In the genomic region with DNA sequence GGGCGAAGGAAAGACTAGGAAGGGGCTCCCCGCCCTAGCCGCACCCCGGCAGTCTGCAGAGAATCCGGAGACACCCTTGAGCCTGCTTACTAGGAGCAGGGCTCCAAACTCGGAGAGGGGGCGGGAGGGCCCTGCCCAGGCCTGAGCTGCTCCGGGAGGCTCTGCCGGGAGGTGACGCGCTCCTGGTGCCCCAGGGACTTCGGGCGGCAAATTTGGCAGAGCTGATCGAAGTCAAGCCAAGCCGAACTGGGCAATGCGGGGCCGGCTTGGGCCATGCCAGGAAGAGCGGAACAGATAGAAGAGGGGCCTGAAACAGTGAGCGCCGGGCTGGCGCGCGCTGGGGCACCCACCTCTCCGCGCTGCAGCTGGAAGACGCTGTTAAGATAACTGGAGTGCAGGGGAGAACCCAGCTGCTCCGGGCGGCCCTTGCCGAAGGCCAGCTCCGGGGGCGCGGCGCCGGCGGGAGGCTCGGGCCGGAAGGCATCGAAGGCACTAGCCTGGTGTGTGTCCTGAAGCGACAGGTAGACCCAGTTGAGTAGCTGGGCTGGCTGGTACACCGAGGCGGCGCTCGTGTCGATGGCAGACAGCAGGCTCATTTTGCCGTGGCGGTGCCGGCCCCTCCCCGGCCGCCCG, we compare ENCODE assay signal across 8 mouse cellular contexts. TPM values are rescaled to one million over a fixed set of nuclear protein-coding genes. Genes with fewer than 3 reads are reported as not detected.
DNase-seq lines count a peak whose midpoint lies in the region; ATAC-seq lines count a peak whose summit lies in the region.

No protein-coding gene starts in this region.

- peak; percentile 66 for DNase-seq in ovary, postnatal 36 days (ENCODE audit: low spot score)
- no peak for DNase-seq in ovary, postnatal 14 days (ENCODE audit: low spot score)
- DNase-seq in adrenal gland, postnatal 36 days, result peak; percentile 63 to 78
- peak; percentile 59 to 74 for DNase-seq in gastrocnemius, adult 8-10 months (ENCODE audit: low spot score in 2 of 2)
- no peak for DNase-seq in layer of hippocampus, adult 9-11 months

- H3K4me3 ChIP-seq in hindbrain, embryonic 16.5 days (ENCODE audit: low read length), result peak overlapping the region; percentile 71
- peak overlapping the region; percentile 63 for H3K4me3 ChIP-seq in liver, embryonic 15.5 days (replicated peaks)
- H3K4me3 ChIP-seq in neural tube, embryonic 13.5 days, result peak overlapping the region; percentile 53

- peak overlapping the region; percentile 71 for H3K9ac ChIP-seq in hindbrain, embryonic 16.5 days (ENCODE audit: low read depth, low read length)
- H3K9ac ChIP-seq in liver, embryonic 15.5 days, result peak overlapping the region; percentile 59
- H3K9ac ChIP-seq in neural tube, embryonic 13.5 days, result peak overlapping the region; percentile 73

- H3K27me3 ChIP-seq in hindbrain, embryonic 16.5 days (replicated peaks; ENCODE audit: control insufficient read depth, insufficient read depth, low read length), result no peaks in the 10 kb centered on the region
- H3K27me3 ChIP-seq in liver, embryonic 15.5 days, result peaks cover 27% of the 10 kb centered on the region
- peaks cover 11% of the 10 kb centered on the region; the same call in 1 of the 2 replicates for H3K27me3 ChIP-seq in neural tube, embryonic 13.5 days

- peaks cover 15% of the 10 kb centered on the region for H3K4me1 ChIP-seq in hindbrain, embryonic 16.5 days (ENCODE audit: control insufficient read depth, insufficient read depth, low read depth, low read length)
- H3K4me1 ChIP-seq in liver, embryonic 15.5 days (replicated peaks), result peaks cover 41% of the 10 kb centered on the region
- H3K4me1 ChIP-seq in neural tube, embryonic 13.5 days (replicated peaks), result peaks cover 56% of the 10 kb centered on the region

- H3K9me3 ChIP-seq in hindbrain, embryonic 16.5 days (ENCODE audit: control insufficient read depth, low read length), result no peaks in the 10 kb centered on the region
- no peaks in the 10 kb centered on the region for H3K9me3 ChIP-seq in liver, embryonic 15.5 days (replicated peaks)
- no peaks in the 10 kb centered on the region for H3K9me3 ChIP-seq in neural tube, embryonic 13.5 days

- peak; percentile 25 for ATAC-seq in hindbrain, embryonic 16.5 days
- peak; percentile 33 for ATAC-seq in liver, embryonic 15.5 days (ENCODE audit: insufficient read depth)
- ATAC-seq in neural tube, embryonic 13.5 days (ENCODE audit: low read depth), result peak; percentile 50

- peak overlapping the region; percentile 95 for H3K4me2 ChIP-seq in hindbrain, embryonic 16.5 days (ENCODE audit: low read length)
- H3K4me2 ChIP-seq in liver, embryonic 15.5 days, result peak overlapping the region; percentile 83
- peak overlapping the region; percentile 82 for H3K4me2 ChIP-seq in neural tube, embryonic 13.5 days

- no peaks in the 10 kb centered on the region for H3K36me3 ChIP-seq in hindbrain, embryonic 16.5 days (ENCODE audit: control insufficient read depth, insufficient read depth, low read length)
- H3K36me3 ChIP-seq in liver, embryonic 15.5 days (replicated peaks), result no peaks in the 10 kb centered on the region
- no peaks in the 10 kb centered on the region for H3K36me3 ChIP-seq in neural tube, embryonic 13.5 days

- H3K27ac ChIP-seq in hindbrain, embryonic 16.5 days (ENCODE audit: low read depth, low read length), result peak overlapping the region; percentile 55
- peak overlapping the region; percentile 69 for H3K27ac ChIP-seq in liver, embryonic 15.5 days (replicated peaks)
- H3K27ac ChIP-seq in neural tube, embryonic 13.5 days (replicated peaks), result peak overlapping the region; percentile 63

- WGBS in hindbrain, embryonic 16.5 days, result under 1% methylated on average over 41 of the region's 50 CpGs
- WGBS in liver, embryonic 15.5 days (ENCODE audit: insufficient replicate concordance), result under 1% methylated on average over 50 of the region's 50 CpGs
- WGBS in neural tube, embryonic 13.5 days, result under 1% methylated on average over 48 of the region's 50 CpGs

RNA-seq across cellular contexts. Expression of gene Zcchc24, which starts 0.5 kb away (rescaled TPM):
- total RNA-seq in adrenal gland, postnatal 36 days (2021), result 10 to 100 TPM; 21.2 to 21.3 TPM
- 10 to 100 TPM; 54.4 to 82.7 (median 64.0) TPM for total RNA-seq in gastrocnemius, adult 8-10 months (2022)
- polyA plus RNA-seq in hindbrain, embryonic 16.5 days (2015; fragmentation: Nextera tagmentation; extraction: Ambion mirVana), result 10.1 and 17.2 TPM in 2 replicates
- 7.5 and 8.3 TPM in 2 replicates for polyA plus RNA-seq in liver, embryonic 15.5 days (2015; fragmentation: Nextera tagmentation; extraction: Ambion mirVana)
- 14.2 and 16.7 TPM in 2 replicates for polyA plus RNA-seq in neural tube, embryonic 13.5 days (2015; fragmentation: Nextera tagmentation; extraction: Ambion mirVana)

Comparison
In these comparisons a context has a peak if more than half of its experiments do, and no peak if none do; other contexts are left out.
1. DNase-seq: peak in ovary, postnatal 36 days (single experiment), adrenal gland, postnatal 36 days (2 of 2) and gastrocnemius, adult 8-10 months (2 of 2); none in ovary, postnatal 14 days (single experiment) and layer of hippocampus, adult 9-11 months (single experiment).
2. Peak in every context shown above with its lines, with median percentiles within 50 percentile points of each other: ATAC-seq, H3K27ac ChIP-seq, H3K4me2 ChIP-seq, H3K4me3 ChIP-seq and H3K9ac ChIP-seq.